Mouse (Mus musculus): ENCODE data around the gene Olfr301. TPM values are rescaled to one million over a fixed set of nuclear protein-coding genes. Genes with fewer than 3 reads are reported as not detected.

Olfr301 gene
- not detected for polyA plus RNA-seq (2015; fragmentation: Illumina TruSeq; extraction: RNeasy Lipid Tissue Mini Kit (QIAGEN cat#74804); ENCODE audit: insufficient read depth, low replicate concordance)

DNA sequence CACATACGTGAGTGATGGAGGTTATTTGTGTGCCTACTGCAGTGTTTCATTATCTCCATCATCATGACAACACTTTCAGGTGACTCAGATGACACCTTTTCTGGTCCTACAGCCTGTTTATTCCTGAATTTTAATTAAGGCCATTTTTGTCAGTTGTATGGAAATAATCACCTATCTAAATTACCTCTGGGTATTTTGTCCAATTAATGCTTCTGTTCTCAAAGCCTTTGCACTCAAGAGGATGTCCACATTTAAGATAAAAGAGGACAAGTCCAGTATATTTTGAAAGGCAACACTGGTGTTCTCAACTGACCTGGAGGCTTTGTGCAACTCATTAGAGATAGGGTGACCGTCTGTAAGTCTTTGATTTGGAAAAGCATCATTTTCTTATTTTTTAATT, at the start of gene Olfr301:
Gene Olfr301 (plus strand): TSS at position 301 of the 400 bp plus-strand sequence.

DNA sequence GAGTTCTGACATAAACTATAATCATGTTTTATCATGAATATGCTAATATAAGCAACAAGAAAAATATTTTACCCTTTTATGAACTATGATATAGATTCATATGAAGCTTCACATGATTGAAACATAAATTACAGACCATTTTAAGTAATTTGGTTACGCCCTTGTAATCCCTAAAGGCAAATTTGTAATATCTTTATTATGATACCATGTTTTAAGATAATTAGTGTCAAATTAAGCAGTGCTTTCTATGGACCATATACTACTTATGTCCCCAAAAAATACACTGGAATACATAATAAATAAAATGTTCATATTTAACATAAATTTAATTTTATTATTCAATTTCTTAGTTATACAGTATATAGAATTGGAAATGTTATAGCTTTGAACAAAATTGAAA, 36.8 kb upstream of the Olfr301 start, which contains the start of gene Olfr305:
Gene Olfr305 (minus strand): TSS at position 101 of the 400 bp plus-strand sequence.

DNA sequence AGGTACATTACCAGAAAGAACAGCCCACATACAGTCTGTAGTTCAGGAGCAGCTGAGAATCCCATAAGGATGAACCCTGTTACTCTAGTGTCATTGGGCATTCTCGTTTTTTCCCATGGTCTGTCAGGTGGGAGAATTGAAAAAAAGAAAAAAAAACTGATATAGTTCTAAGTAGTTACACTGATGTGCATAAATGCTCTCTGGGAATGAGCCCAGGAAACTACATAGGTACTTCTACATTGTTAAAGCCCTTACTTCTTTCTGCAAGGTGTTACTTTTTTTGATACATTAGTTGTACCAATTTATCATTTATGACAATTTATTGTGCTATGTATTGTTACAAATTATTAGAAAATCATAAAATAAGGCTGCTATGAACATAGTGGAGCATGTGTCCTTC, 17.1 kb upstream of the Olfr301 start, which contains the start of gene Olfr304:
Gene Olfr304 (minus strand): TSS at position 101 of the 400 bp plus-strand sequence.

DNA sequence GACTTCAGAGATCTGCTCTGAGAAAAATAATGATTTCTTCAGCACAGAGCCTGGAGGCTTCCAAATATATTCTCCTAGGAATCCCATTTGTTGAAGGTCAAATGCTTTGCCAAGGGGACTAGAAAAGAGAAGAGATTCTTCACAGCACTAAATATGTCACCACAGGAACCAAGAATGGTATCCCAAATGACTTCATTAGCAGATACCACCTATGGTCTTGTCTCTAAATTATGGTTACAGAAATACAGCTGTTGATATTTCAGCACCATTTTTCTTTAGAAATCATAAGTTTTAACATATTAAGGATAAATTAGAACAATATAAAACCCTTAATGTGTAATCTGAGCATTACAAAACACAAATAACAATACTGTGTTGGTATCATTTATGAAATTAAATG, 6.0 kb upstream of the Olfr301 start, which contains the start of gene Olfr303:
Gene Olfr303 (minus strand): TSS at position 101 of the 400 bp plus-strand sequence.

DNA sequence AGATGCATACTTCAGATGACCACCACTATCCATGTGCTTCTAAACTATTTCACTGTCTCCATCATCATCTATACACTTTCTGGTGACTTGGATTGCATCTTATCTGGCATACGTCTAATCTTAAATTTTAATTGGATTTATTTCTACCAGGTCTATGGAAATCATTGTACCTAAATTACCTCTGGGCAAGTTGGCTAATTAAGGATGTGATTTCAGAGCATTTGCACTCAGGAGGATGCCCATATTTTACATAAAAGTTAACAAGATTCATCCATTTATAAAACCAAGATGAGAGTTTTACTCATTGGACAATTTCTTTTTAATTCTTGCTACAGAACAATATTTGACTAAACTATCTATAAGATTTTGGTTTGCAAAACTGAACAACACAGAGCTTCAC, 56.0 kb downstream of the Olfr301 start, which contains the start of gene Olfr299:
Gene Olfr299 (plus strand): TSS at position 301 of the 400 bp plus-strand sequence.

Other genes starting within 250 kb of the Olfr301 start
- not detected for gene Vmn2r75, start 232.1 kb upstream of the Olfr301 start, polyA plus RNA-seq (2015; fragmentation: Illumina TruSeq; extraction: RNeasy Lipid Tissue Mini Kit (QIAGEN cat#74804); ENCODE audit: insufficient read depth, low replicate concordance)
- gene Vmn2r76, start 157.5 kb upstream of the Olfr301 start, polyA plus RNA-seq (2015; fragmentation: Illumina TruSeq; extraction: RNeasy Lipid Tissue Mini Kit (QIAGEN cat#74804); ENCODE audit: insufficient read depth, low replicate concordance) = not detected
- not detected for gene Olfr310, start 126.7 kb upstream of the Olfr301 start, polyA plus RNA-seq (2015; fragmentation: Illumina TruSeq; extraction: RNeasy Lipid Tissue Mini Kit (QIAGEN cat#74804); ENCODE audit: insufficient read depth, low replicate concordance)
- not detected for gene Olfr309, start 90.1 kb upstream of the Olfr301 start, polyA plus RNA-seq (2015; fragmentation: Illumina TruSeq; extraction: RNeasy Lipid Tissue Mini Kit (QIAGEN cat#74804); ENCODE audit: insufficient read depth, low replicate concordance)
- not detected for gene Olfr308, start 78.2 kb upstream of the Olfr301 start, polyA plus RNA-seq (2015; fragmentation: Illumina TruSeq; extraction: RNeasy Lipid Tissue Mini Kit (QIAGEN cat#74804); ENCODE audit: insufficient read depth, low replicate concordance)
- gene Olfr307, start 66.3 kb upstream of the Olfr301 start, polyA plus RNA-seq (2015; fragmentation: Illumina TruSeq; extraction: RNeasy Lipid Tissue Mini Kit (QIAGEN cat#74804); ENCODE audit: insufficient read depth, low replicate concordance) = not detected
- not detected for gene Olfr305, start 36.9 kb upstream of the Olfr301 start, polyA plus RNA-seq (2015; fragmentation: Illumina TruSeq; extraction: RNeasy Lipid Tissue Mini Kit (QIAGEN cat#74804); ENCODE audit: insufficient read depth, low replicate concordance)
- gene Olfr304, start 17.2 kb upstream of the Olfr301 start, polyA plus RNA-seq (2015; fragmentation: Illumina TruSeq; extraction: RNeasy Lipid Tissue Mini Kit (QIAGEN cat#74804); ENCODE audit: insufficient read depth, low replicate concordance) = not detected
- not detected for gene Olfr303, start 6.1 kb upstream of the Olfr301 start, polyA plus RNA-seq (2015; fragmentation: Illumina TruSeq; extraction: RNeasy Lipid Tissue Mini Kit (QIAGEN cat#74804); ENCODE audit: insufficient read depth, low replicate concordance)
- gene Olfr299, start 56.1 kb downstream of the Olfr301 start, polyA plus RNA-seq (2015; fragmentation: Illumina TruSeq; extraction: RNeasy Lipid Tissue Mini Kit (QIAGEN cat#74804); ENCODE audit: insufficient read depth, low replicate concordance) = not detected
- not detected for gene Olfr298, start 88.6 kb downstream of the Olfr301 start, polyA plus RNA-seq (2015; fragmentation: Illumina TruSeq; extraction: RNeasy Lipid Tissue Mini Kit (QIAGEN cat#74804); ENCODE audit: insufficient read depth, low replicate concordance)
- not detected for gene Olfr297, start 116.1 kb downstream of the Olfr301 start, polyA plus RNA-seq (2015; fragmentation: Illumina TruSeq; extraction: RNeasy Lipid Tissue Mini Kit (QIAGEN cat#74804); ENCODE audit: insufficient read depth, low replicate concordance)
- gene Olfr295, start 180.0 kb downstream of the Olfr301 start, polyA plus RNA-seq (2015; fragmentation: Illumina TruSeq; extraction: RNeasy Lipid Tissue Mini Kit (QIAGEN cat#74804); ENCODE audit: insufficient read depth, low replicate concordance) = not detected
- not detected for gene Olfr294, start 212.8 kb downstream of the Olfr301 start, polyA plus RNA-seq (2015; fragmentation: Illumina TruSeq; extraction: RNeasy Lipid Tissue Mini Kit (QIAGEN cat#74804); ENCODE audit: insufficient read depth, low replicate concordance)
- not detected for gene Olfr293, start 245.2 kb downstream of the Olfr301 start, polyA plus RNA-seq (2015; fragmentation: Illumina TruSeq; extraction: RNeasy Lipid Tissue Mini Kit (QIAGEN cat#74804); ENCODE audit: insufficient read depth, low replicate concordance)